Mouse (Mus musculus) mature B cell (primary cell): ENCODE measurements around the gene Parp3.

Experiments used
- in situ Hi-C: fragments of 300-500 bp; cut with MboI; formaldehyde crosslinking; loops from 2 replicates; pipeline ENCODE4 v1.14.3; 2019

Gene Parp3

GRCm38 (mm10) chr9:106457163-106457559, 19.6 kb downstream of the Parp3 start:
- in situ Hi-C loops: no loop called here

GRCm38 (mm10) chr9:106456325-106457162, 20.2 kb downstream of the Parp3 start:
- in situ Hi-C loops: no loop called here

GRCm38 (mm10) chr9:106454888-106455681, 21.7 kb downstream of the Parp3 start:
- in situ Hi-C loops: no loop called here

GRCm38 (mm10) chr9:106454071-106454761, 22.5 kb downstream of the Parp3 start:
- in situ Hi-C loops: no loop called here

- in situ Hi-C loops: no loop called here
Observed at GRCm38 (mm10) chr9:106453271-106454070, 23.3 kb downstream of the Parp3 start, which contains the start of gene Pcbp4. Pcbp4 (plus strand) TSS chr9:106453291.

- in situ Hi-C loops: no loop called here
Observed at GRCm38 (mm10) chr9:106452821-106453220, 23.9 kb downstream of the Parp3 start.

- in situ Hi-C loops: no loop called here
Observed at GRCm38 (mm10) chr9:106452351-106452750, 24.4 kb downstream of the Parp3 start.

- in situ Hi-C loops: no loop called here
Observed at GRCm38 (mm10) chr9:106451899-106452298, 24.9 kb downstream of the Parp3 start.

- in situ Hi-C loops: no loop called here
Observed at GRCm38 (mm10) chr9:106451298-106451697, 25.5 kb downstream of the Parp3 start.

- in situ Hi-C loops: no loop called here
Observed at GRCm38 (mm10) chr9:106450661-106451060, 26.1 kb downstream of the Parp3 start.

GRCm38 (mm10) chr9:106449947-106450346, 26.8 kb downstream of the Parp3 start:
- in situ Hi-C loops: no loop called here

GRCm38 (mm10) chr9:106448498-106449031, 28.2 kb downstream of the Parp3 start:
- in situ Hi-C loops: no loop called here

- in situ Hi-C loops: no loop called here
Observed at GRCm38 (mm10) chr9:106447951-106448350, 28.8 kb downstream of the Parp3 start.

- in situ Hi-C loops: no loop called here
Observed at GRCm38 (mm10) chr9:106447348-106447747, 29.4 kb downstream of the Parp3 start, which contains the start of the genes Abhd14b and Abhd14a. Abhd14b (plus strand) TSS chr9:106447459. Abhd14a (minus strand) TSS chr9:106447678.

- in situ Hi-C loops: no loop called here
Observed at GRCm38 (mm10) chr9:106444836-106445235, 31.9 kb downstream of the Parp3 start.

GRCm38 (mm10) chr9:106442680-106443079, 34.1 kb downstream of the Parp3 start:
- in situ Hi-C loops: no loop called here

GRCm38 (mm10) chr9:106436566-106436965, 40.2 kb downstream of the Parp3 start:
- in situ Hi-C loops: no loop called here

GRCm38 (mm10) chr9:106433389-106433788, 43.4 kb downstream of the Parp3 start:
- in situ Hi-C loops: no loop called here

GRCm38 (mm10) chr9:106430015-106430264, 46.8 kb downstream of the Parp3 start:
- in situ Hi-C loops: no loop called here

- in situ Hi-C loops: no loop called here
Observed at GRCm38 (mm10) chr9:106429221-106430014, 47.3 kb downstream of the Parp3 start, which contains the start of gene Rpl29. Rpl29 (plus strand) TSS chr9:106429454.
